Mouse (Mus musculus) intestine, embryonic 16.5 days (tissue): ENCODE data around the gene Gm14391. TPM values are rescaled to one million over a fixed set of nuclear protein-coding genes. Genes with fewer than 3 reads are reported as not detected.
A peak's percentile ranks its signal among the peaks of the same experiment; 100 is the strongest.
"Not testable (repeated sequence)": the region's sequence is repeated elsewhere in the genome, so short reads cannot be mapped to it uniquely, and the experiment has no call there.

Experiments
- ATAC-seq: fragments of 200-750 bp; cut with Nextera tagmentation; 2 replicates; pipeline ENCODE4 v1.8.0; 2017; ENCODE audit warnings: moderate TSS enrichment, moderate library complexity
- H3K27ac ChIP-seq: fragments of 300-500 bp; sonication (generic); 2 replicates; pipeline ENCODE4 v1.5.1; 2014; ENCODE audit warnings: mild to moderate bottlenecking, low read length
- H3K27me3 ChIP-seq: fragments of 300-500 bp; sonication (generic); replicated peaks from 2 replicates; pipeline ENCODE4 v1.6.1; 2014; ENCODE audit warnings: low read length, control low read depth, mixed read lengths; ENCODE audit not compliant: control insufficient read depth, insufficient read depth
- H3K36me3 ChIP-seq: fragments of 300-500 bp; sonication (generic); 2 replicates; pipeline ENCODE4 v1.6.1; 2014; ENCODE audit warnings: low read length, control low read depth; ENCODE audit not compliant: control insufficient read depth, insufficient read depth
- H3K4me1 ChIP-seq: fragments of 300-500 bp; sonication (generic); 2 replicates; pipeline ENCODE4 v1.6.1; 2014; ENCODE audit warnings: low read length, control low read depth, mixed read lengths; ENCODE audit not compliant: control insufficient read depth, insufficient read depth
- H3K4me2 ChIP-seq: fragments of 300-500 bp; sonication (generic); 2 replicates; pipeline ENCODE4 v1.6.1; 2014; ENCODE audit warnings: low read depth, low read length, control low read depth
- H3K4me3 ChIP-seq: fragments of 300-500 bp; sonication (generic); 2 replicates; pipeline ENCODE4 v1.5.1; 2014; ENCODE audit warnings: mild to moderate bottlenecking, low read length
- H3K9ac ChIP-seq: fragments of 300-500 bp; sonication (generic); 2 replicates; pipeline ENCODE4 v1.6.1; 2014; ENCODE audit warnings: low read depth, low read length
- H3K9me3 ChIP-seq: fragments of 300-500 bp; sonication (generic); 2 replicates; pipeline ENCODE4 v1.6.1; 2016; ENCODE audit warnings: low read length, control low read depth; ENCODE audit not compliant: control insufficient read depth
- WGBS: fragments of 180-500 bp; shearing (Covaris S2); extraction: QIAGEN DNeasy Blood & Tissue Kit; methylation state at CpG from one replicate; pipeline ENCODE4 v1.1.7; 2014; 5-methylcytosine and 5-hydroxymethylcytosine counted together
- polyA plus RNA-seq: library from polyadenylated mRNA; unstranded; fragments of >200 nt; fragmentation: Nextera tagmentation; extraction: Ambion mirVana; gene quantifications from 2 replicates; pipeline ENCODE4 v1.2.1, GENCODE M21; 2015

Gene Gm14391
- polyA plus RNA-seq, 1 experiment from 2014 or later: 5.7 TPM

GRCm38 (mm10) chr2:175161438-175161837, 45.3 kb downstream of the Gm14391 start:
- not testable (repeated sequence) for H3K36me3 ChIP-seq, H3K4me3 ChIP-seq, H3K27ac ChIP-seq, H3K9me3 ChIP-seq, H3K27me3 ChIP-seq, H3K4me2 ChIP-seq, H3K9ac ChIP-seq, H3K4me1 ChIP-seq, ATAC-seq
- 91% methylated on average over 4 of the region's 4 CpGs for WGBS

- no peak overlapping the region for H3K9ac ChIP-seq
- 77% methylated on average over 3 of the region's 3 CpGs for WGBS
- no peaks in the 10 kb centered on the region for H3K4me1 ChIP-seq
- H3K4me3 ChIP-seq: no peak overlapping the region
- no peak overlapping the region for H3K4me2 ChIP-seq
- no peaks in the 10 kb centered on the region for H3K36me3 ChIP-seq
- no peak for ATAC-seq
- H3K27me3 ChIP-seq: no peaks in the 10 kb centered on the region
- H3K9me3 ChIP-seq: no peaks in the 10 kb centered on the region
- H3K27ac ChIP-seq: no peak overlapping the region
Measured at GRCm38 (mm10) chr2:175158642-175159041, 48.1 kb downstream of the Gm14391 start.

GRCm38 (mm10) chr2:175156696-175157095, 50.0 kb downstream of the Gm14391 start:
- Histone ChIP-seq H3K27ac (no peak overlapping the region), H3K4me2 (no peak overlapping the region), H3K4me1 (no peaks in the 10 kb centered on the region), H3K36me3 (no peaks in the 10 kb centered on the region), H3K9ac (no peak overlapping the region), H3K9me3 (no peaks in the 10 kb centered on the region), H3K27me3 (no peaks in the 10 kb centered on the region), H3K4me3 (no peak overlapping the region)
- no peak for ATAC-seq
- 91% methylated on average over 13 of the region's 13 CpGs for WGBS

- Histone ChIP-seq H3K4me2 (peak within 1 kb of the TSS; percentile 27; the same call in 1 of the 2 replicates), H3K4me3 (peak within 1 kb of the TSS; percentile 51), H3K9ac (peak within 1 kb of the TSS; percentile 56; the same call in 1 of the 2 replicates)
- not testable (repeated sequence) for H3K27ac ChIP-seq, H3K27me3 ChIP-seq, ATAC-seq, H3K9me3 ChIP-seq, H3K4me1 ChIP-seq, H3K36me3 ChIP-seq
- 0% methylated on average over 1 of the region's 2 CpGs for WGBS
Measured at GRCm38 (mm10) chr2:175141993-175142295, 64.8 kb downstream of the Gm14391 start, which contains the start of gene Gm14399. Gene Gm14399, minus strand, starts transcription at chr2:175142012.

- not testable (repeated sequence) for H3K9me3 ChIP-seq, H3K27ac ChIP-seq, H3K36me3 ChIP-seq, H3K4me1 ChIP-seq, H3K27me3 ChIP-seq, ATAC-seq
- whole genome bisulfite sequencing: 2% methylated on average over 22 of the region's 25 CpGs
- H3K4me3 ChIP-seq: peak overlapping the region; percentile 51
- H3K9ac ChIP-seq: peak overlapping the region; percentile 56; the same call in 1 of the 2 replicates
- H3K4me2 ChIP-seq: peak overlapping the region; percentile 27; the same call in 1 of the 2 replicates
Measured at GRCm38 (mm10) chr2:175141118-175141992, 65.4 kb downstream of the Gm14391 start.

Other genes starting within 250 kb of the Gm14391 start
- not detected in 2 replicates for gene Gm14444, start 196.7 kb downstream of the Gm14391 start, polyA plus RNA-seq
- gene Gm14393, start 139.1 kb downstream of the Gm14391 start, polyA plus RNA-seq: 0.51 and 0.64 TPM in 2 replicates
- gene Gm14399, start 64.9 kb downstream of the Gm14391 start, polyA plus RNA-seq: 4.6 and 4.9 TPM in 2 replicates
- gene Gm14443, start 31.0 kb downstream of the Gm14391 start, polyA plus RNA-seq: 0.27 and 0.64 TPM in 2 replicates
- not detected in 2 replicates for gene Gm14440, start 68.2 kb upstream of the Gm14391 start, polyA plus RNA-seq
- 12.0 and 12.5 TPM in 2 replicates for gene Gm4631, start 131.3 kb upstream of the Gm14391 start, polyA plus RNA-seq
- gene Zfp968, start 165.5 kb upstream of the Gm14391 start, polyA plus RNA-seq: 4.6 and 5.0 TPM in 2 replicates
- gene Gm4724, start 228.9 kb upstream of the Gm14391 start, polyA plus RNA-seq: 7.4 and 12.1 TPM in 2 replicates